Mouse (Mus musculus) inflammation-experienced regulatory T-cells (primary cell): ENCODE results near the gene Trim25. TPM values are rescaled to one million over a fixed set of nuclear protein-coding genes. Genes with fewer than 3 reads are reported as not detected.

Source experiments
- polyA plus RNA-seq, 2 experiments: library from polyadenylated mRNA; unstranded; fragments of 100-300 nt; shearing (Covaris generic); gene quantifications; one replicate each; pipeline ENCODE4 v1.2.1; 2017

Trim25 gene
- polyA plus RNA-seq = 10 to 100 TPM; 29.7 to 32.5 TPM

DNA sequence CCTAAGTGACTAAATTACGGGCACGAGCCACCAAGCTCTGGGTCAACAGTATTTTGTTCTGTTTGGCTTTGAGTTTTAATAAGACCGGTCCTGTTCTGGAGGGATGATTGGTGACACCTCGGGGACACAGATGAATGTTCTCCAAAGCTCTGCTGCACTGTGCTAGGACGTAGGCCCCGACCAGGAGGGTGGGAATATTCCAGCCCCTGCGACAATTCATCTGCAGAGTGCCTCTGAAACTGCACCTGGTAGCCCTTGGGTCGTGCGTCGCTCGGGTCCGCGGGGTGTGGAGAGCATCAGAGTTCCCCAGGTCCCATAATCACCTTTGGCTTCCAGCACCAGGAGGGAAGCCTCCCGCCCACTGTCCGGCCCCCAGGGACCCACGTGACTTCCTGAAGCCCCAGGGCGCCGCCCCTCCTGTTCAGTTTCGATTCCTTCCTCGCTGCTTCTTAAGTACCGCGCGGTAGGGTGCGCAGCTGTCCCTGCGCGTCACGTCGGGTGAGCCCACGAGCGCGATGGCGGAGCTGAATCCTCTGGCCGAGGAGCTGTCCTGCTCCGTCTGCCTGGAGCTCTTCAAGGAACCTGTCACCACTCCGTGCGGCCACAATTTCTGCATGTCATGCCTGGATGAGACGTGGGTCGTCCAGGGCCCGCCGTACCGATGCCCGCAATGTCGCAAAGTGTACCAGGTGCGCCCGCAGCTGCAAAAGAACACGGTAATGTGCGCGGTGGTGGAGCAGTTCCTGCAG lies at the start of gene Trim25:
Trim25 (plus strand) TSS at position 403 of the 749 bp plus-strand sequence.

DNA sequence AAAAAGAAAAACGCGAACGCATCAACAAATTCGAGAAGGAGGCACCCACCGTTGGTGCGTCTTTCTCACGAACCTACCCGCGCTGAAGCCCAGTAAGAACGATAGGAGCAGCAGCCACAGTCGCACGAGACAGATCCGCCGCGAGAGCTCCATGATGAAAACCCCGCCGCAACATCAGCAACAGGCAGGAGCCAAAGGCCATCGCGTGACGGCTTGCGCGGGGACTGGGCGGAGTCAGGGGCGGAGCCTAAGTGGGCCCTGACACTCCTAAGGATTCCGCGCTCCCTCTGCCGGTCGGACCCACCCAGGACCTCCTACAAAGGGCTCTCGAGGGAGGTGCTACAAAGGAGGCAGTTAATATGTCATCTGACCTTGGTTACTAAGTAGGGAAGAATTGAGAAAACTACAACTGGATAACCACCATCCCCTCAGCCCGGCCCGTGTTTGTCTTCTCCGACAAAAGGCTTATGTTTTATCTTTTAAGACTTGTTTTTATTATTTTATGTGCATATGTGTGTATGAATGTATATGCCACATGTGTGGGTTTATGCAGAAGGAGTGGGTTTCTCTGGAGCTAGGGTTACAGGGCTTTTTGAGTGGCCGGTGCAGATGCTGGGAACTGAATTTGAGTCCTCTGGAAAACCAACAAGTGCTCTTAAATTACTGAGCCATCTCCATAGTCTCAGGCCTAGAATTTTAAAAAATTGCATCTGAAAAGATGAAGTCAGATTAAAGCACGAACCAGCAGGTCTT lies 43.8 kb upstream of the Trim25 start, which contains the start of gene Scpep1:
Scpep1 (minus strand) TSS at position 249 of the 753 bp plus-strand sequence.

DNA sequence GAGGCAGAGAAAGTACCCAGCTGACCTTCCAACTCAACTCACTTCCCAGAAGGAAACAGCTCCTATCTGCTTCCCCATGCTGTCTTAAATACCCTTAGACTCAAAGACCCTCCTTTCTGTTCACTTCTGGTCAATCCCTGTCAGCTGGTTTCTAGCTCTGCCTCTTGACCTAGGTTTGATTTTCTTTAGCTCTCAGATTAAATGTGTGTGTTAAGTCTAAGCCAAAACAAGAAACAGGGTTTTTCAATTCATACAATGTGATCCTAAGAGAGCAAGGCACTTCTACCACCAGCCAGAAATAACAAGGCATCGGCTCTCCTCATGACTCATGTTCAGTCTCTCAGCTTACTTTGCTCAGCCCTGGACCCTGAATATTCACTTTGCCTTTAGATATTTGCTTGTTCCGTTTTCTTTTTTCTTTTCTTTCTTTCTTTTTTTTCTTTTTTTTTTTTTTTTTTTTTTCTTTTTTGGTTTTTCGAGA lies 32.3 kb upstream of the Trim25 start, which contains the start of gene Elobl:
Elobl (minus strand) TSS at position 51 of the 481 bp plus-strand sequence.

DNA sequence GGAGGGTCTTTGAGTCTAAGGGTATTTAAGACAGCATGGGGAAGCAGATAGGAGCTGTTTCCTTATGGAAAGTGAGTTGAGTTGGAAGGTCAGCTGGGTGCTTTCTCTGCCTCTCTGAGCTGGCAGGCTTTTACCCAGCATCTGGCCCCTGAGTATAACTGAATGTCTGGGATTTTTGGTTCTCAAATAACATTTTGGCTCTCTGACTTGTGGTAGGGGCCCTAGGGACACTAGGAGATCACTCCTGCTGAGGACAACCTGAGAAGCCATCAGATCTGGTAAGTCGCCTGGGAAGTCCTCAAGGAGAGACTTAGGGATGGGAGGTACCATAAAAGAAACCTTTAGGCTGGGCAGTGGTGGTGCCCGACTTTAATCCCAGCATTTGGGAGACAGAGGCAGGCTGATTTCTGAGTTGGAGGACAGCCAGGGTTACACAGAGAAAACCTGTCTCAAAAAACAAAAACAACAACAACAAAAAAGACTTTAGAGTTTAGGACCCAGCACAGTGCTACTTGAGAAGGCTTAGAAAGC lies 28.9 kb upstream of the Trim25 start, which contains the start of gene Coil:
Coil (plus strand) TSS at position 51 of the 531 bp plus-strand sequence.

DNA sequence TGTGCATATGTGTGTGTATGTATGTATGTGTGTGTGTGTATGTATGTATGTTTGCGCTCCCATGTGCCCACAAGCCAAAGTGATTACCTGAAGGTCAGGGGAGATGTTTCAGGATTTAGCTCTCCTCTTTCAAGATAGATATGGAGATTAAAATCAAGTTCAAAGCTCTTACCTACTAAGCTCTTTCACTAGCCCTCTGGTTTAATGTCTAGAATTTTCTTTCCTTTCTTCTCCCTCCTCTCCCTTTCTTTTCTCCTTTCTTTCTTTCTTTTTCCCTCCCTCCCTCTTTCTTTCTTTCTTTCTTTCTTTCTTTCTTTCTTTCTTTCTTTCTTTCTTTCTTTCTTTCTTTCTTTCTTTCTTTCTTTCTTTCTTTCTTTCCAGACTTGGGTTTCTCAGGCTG lies 67.6 kb downstream of the Trim25 start, which contains the start of gene Dgke:
Dgke (minus strand) TSS at position 101 of the 400 bp plus-strand sequence.

Other genes starting within 250 kb of the Trim25 start
- 1 to 10 TPM; 2.7 to 2.8 TPM for gene Akap1, start 134.8 kb upstream of the Trim25 start, polyA plus RNA-seq
- gene Scpep1, start 43.9 kb upstream of the Trim25 start, polyA plus RNA-seq = 10 to 100 TPM in 1 of 2 experiments, 1 to 10 TPM in 1; 8.5 to 19.7 TPM
- not detected for gene Elobl, start 32.4 kb upstream of the Trim25 start, polyA plus RNA-seq
- 10 to 100 TPM; 13.4 to 13.8 TPM for gene Coil, start 29.1 kb upstream of the Trim25 start, polyA plus RNA-seq
- gene Dgke, start 67.5 kb downstream of the Trim25 start, polyA plus RNA-seq = 10 to 100 TPM; 10.0 to 12.2 TPM
- gene Gm525, start 74.5 kb downstream of the Trim25 start, polyA plus RNA-seq = 1 to 10 TPM in 1 of 2 experiments, under 1 TPM in 1; 0.31 to 1.8 TPM